Mouse (Mus musculus): ENCODE measurements at regions not wholly inside any gene's neighbourhood (a gene's known extent, or its start where the extent isn't known, plus 50 kb on each side); places are given as distances from the start of the nearest gene placed in this dataset.

DNA sequence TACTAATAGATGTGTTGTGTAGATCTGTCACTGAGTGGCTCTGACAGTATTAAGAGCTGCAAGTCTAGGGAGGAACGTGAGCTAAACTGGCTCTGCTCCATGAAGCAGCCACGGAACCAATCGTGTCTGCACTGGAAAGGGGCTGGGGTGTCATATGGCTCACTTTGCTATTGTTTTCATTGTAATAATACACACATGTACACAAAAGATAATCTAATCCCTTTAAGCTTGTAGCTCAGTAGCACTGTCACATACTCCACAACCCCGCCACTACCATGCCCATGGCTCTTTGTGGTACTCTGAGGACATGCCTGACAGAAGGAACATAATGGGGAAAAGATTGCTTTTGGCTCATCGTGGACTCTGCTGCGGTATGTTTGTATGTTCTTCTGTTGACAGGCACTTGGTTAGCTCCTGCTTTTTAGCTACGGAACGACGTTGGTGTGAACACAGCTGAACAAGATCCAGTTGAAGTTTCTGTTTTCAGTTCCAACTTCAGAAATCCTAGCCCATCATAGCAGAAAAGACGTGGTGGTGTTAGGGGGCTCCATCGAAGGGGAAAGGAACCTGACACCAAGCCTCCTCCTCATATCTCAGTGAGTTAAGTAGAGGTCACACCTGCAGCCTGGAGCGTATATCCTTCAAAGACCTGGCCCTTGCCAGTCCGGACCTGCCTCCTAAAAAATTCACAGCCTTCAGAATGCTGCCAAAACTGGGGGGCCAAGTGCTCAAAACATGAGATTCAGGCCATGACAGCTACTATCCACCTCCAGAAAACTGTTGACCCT is 159.6 kb upstream of the Fam19a5 start:
- TF ChIP-seq CTCF (IDR thresholded peaks at IDR 0.05) = no peak
- intact Hi-C loops (cut with DNase I) = no loop called here
- DNase-seq = no peak
- H3K27ac ChIP-seq = no peak overlapping the region
- H3K4me3 ChIP-seq = no peak overlapping the region

- H3K4me3 ChIP-seq = no peak overlapping the region
- no peak for DNase-seq
- intact Hi-C loops (cut with DNase I) = no loop called here
- no peak overlapping the region for H3K27ac ChIP-seq
- TF ChIP-seq CTCF (IDR thresholded peaks at IDR 0.05) = no peak
Measured at GRCm38 (mm10) chr15:87386513-87386983, 157.6 kb upstream of the Fam19a5 start.

DNA sequence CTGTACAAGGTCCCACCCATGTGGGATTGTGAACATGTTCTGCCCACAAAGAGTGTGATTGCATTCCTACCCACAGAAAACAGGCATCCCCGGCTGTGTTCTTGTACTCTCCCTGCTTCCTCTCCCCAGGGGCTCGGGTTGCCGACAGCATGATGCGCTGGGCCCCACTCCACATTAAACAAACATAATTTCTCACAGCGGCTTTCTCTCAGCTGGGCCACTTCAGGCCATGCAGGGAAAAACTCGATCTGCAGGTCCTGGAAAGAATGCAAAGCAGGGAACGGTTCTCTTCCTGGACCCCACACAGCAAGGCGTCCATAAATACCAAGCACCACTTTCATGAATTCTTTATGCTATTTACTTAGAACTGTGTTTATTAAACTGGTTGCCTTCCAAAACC is 152.7 kb upstream of the Fam19a5 start:
- no peak for TF ChIP-seq CTCF (IDR thresholded peaks at IDR 0.05)
- Histone ChIP-seq H3K4me3 (no peak overlapping the region), H3K27ac (no peak overlapping the region)
- intact Hi-C loops (cut with DNase I) = no loop called here
- no peak for DNase-seq

- intact Hi-C loops (cut with DNase I) = no loop called here
- no peak for TF ChIP-seq CTCF (IDR thresholded peaks at IDR 0.05)
- no peak for DNase-seq
- Histone ChIP-seq H3K27ac (no peak overlapping the region), H3K4me3 (no peak overlapping the region)
Measured at GRCm38 (mm10) chr15:87398396-87398795, 145.7 kb upstream of the Fam19a5 start.

- H3K4me3 ChIP-seq = no peak overlapping the region
- DNase-seq = no peak
- intact Hi-C loops (cut with DNase I) = no loop called here
- TF ChIP-seq CTCF (IDR thresholded peaks at IDR 0.05) = no peak
- H3K27ac ChIP-seq = no peak overlapping the region
Measured at GRCm38 (mm10) chr15:87405689-87406088, 138.4 kb upstream of the Fam19a5 start.

DNA sequence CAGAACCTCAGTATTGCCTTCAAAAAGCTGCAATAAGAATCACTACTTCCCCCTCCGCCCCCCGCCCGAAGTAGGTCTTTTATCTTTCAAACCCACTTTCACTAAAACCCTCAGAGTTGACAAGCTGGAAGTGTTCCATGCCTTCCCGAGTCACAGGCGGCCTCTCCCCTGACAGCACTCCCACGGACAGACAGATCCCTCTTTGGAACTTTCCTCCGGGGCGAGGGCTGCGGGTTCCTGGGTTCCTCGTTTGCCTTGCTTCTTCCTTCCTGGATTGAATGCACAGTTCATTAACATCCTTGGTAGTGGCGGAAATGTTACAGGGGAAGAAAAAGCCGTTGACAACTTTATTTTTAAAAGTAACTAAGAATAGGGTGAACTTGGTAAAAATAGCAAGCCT is 132.1 kb upstream of the Fam19a5 start:
- TF ChIP-seq CTCF (IDR thresholded peaks at IDR 0.05) = no peak
- H3K4me3 ChIP-seq = no peak overlapping the region
- intact Hi-C loops (cut with DNase I) = no loop called here
- no peak overlapping the region for H3K27ac ChIP-seq
- DNase-seq = no peak

DNA sequence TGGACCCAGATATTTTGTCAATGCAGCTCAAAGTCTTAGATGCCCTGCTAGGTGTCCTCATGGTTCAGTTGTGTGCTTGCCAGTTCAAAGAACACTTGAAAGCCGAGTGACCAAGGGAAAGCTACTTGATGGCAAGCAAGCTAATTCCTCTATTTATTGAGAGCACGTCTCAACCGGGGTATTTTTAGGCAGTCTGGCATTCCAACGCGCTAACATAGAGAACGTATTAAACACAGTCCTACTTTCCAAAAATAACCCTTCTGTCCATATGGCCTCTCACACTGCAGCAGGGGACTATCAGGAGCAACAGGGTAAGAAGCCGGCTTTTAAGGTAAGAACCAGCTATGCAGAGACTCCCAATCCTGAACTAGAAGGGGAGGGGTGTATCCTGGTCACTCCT is 128.1 kb upstream of the Fam19a5 start:
- intact Hi-C loops (cut with DNase I) = no loop called here
- H3K4me3 ChIP-seq = no peak overlapping the region; the same call in 1 of the 2 replicates
- no peak for DNase-seq
- no peak for TF ChIP-seq CTCF (IDR thresholded peaks at IDR 0.05)
- no peak overlapping the region for H3K27ac ChIP-seq

GRCm38 (mm10) chr15:87421743-87422142 is 122.4 kb upstream of the Fam19a5 start:
- no peak overlapping the region for H3K4me3 ChIP-seq
- no peak for TF ChIP-seq CTCF (IDR thresholded peaks at IDR 0.05)
- intact Hi-C loops (cut with DNase I) = no loop called here
- H3K27ac ChIP-seq = no peak overlapping the region
- no peak for DNase-seq

GRCm38 (mm10) chr15:87433306-87433705 is 110.8 kb upstream of the Fam19a5 start:
- H3K27ac ChIP-seq = no peak overlapping the region
- no peak overlapping the region for H3K4me3 ChIP-seq
- TF ChIP-seq CTCF (IDR thresholded peaks at IDR 0.05) = no peak
- DNase-seq = no peak
- intact Hi-C loops (cut with DNase I) = no loop called here

DNA sequence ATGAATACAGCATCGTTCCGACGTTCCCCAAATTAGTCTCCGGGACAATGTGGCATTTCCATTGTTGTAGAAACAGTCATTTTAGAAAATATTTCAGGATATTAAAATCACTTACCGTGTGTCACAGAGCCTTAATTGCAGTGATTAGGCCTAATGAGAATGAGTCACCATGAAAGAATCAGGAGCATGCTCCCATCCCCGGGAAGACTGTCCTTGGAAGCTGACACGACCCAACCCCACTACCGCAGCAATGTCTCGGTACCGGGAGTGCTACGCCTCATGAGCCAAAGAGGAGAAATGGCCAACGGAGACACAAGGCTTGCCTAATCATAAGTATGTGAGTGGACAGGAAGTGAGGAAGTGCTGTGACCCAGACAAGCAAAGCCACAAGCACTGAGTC is 110.2 kb upstream of the Fam19a5 start:
- Histone ChIP-seq H3K27ac (no peak overlapping the region), H3K4me3 (no peak overlapping the region)
- TF ChIP-seq CTCF (IDR thresholded peaks at IDR 0.05) = no peak
- intact Hi-C loops (cut with DNase I) = no loop called here
- no peak for DNase-seq

- Histone ChIP-seq H3K27ac (no peak overlapping the region), H3K4me3 (no peak overlapping the region)
- intact Hi-C loops (cut with DNase I) = no loop called here
- no peak for TF ChIP-seq CTCF (IDR thresholded peaks at IDR 0.05)
- DNase-seq = no peak
Measured at GRCm38 (mm10) chr15:87435566-87435965, 108.5 kb upstream of the Fam19a5 start.

GRCm38 (mm10) chr15:87437611-87438010 is 106.5 kb upstream of the Fam19a5 start:
- no peak for TF ChIP-seq CTCF (IDR thresholded peaks at IDR 0.05)
- no peak for DNase-seq
- Histone ChIP-seq H3K4me3 (no peak overlapping the region), H3K27ac (no peak overlapping the region)
- intact Hi-C loops (cut with DNase I) = no loop called here

- TF ChIP-seq CTCF (IDR thresholded peaks at IDR 0.05) = no peak
- no peak overlapping the region for H3K4me3 ChIP-seq
- no peak for DNase-seq
- no peak overlapping the region for H3K27ac ChIP-seq
- intact Hi-C loops (cut with DNase I) = no loop called here
Measured at GRCm38 (mm10) chr15:87458932-87459331, 85.2 kb upstream of the Fam19a5 start.

DNA sequence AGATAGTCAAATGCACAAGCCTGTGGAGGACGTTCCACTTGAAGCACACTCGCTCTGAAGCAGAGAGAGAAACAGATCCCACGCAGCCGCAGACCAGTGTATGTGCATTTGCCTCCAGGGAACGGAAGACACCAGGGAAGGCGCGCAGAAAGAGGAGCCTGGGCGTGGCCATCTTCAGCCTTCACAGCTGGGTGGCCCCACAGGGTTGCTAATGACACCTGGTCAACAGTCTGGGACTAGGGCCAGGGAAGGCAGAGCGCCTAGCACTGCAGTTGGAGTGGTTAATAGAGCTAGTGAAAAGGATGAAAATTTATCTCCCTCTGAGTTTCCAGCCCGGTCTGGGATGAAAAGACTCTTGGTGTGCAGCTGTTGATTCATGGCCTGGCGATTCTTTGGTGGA is 67.9 kb upstream of the Fam19a5 start:
- peak; percentile 24 for DNase-seq
- no peak overlapping the region for H3K4me3 ChIP-seq
- no peak overlapping the region for H3K27ac ChIP-seq
- intact Hi-C loops (cut with DNase I) = no loop called here
- no peak for TF ChIP-seq CTCF (IDR thresholded peaks at IDR 0.05)
